Mouse (Mus musculus): ENCODE data around the gene Inka2.

GRCm38 (mm10) chr3:105674595-105675218, 29.7 kb upstream of the Inka2 start:
- TF ChIP-seq CTCF (IDR thresholded peaks at IDR 0.05; ENCODE audit: low read depth) (peak; percentile 99), EP300 (optimal IDR thresholded peaks at IDR 0.05) (no peak)

Data from stomach, postnatal 0 days (tissue).